Mouse (Mus musculus): ENCODE results near the gene Gm9913.

GRCm38 (mm10) chr2:125496696-125497095 is 8.2 kb upstream of the Gm9913 start:
- no peak for TF ChIP-seq CTCF (conservative IDR thresholded peaks at IDR 0.05; ENCODE audit: insufficient read depth, insufficient read length, low read depth, low read length)
- no peak for TF ChIP-seq POLR2A (IDR thresholded peaks at IDR 0.05; ENCODE audit: low read depth, low read length)
